Comparison of ENCODE assay signal across 27 mouse cellular contexts in genomic region chr9:103246526-103247168, GRCm38 (mm10). TPM values are rescaled to one million over a fixed set of nuclear protein-coding genes. Genes with fewer than 3 reads are reported as not detected.
DNase-seq lines count a peak whose midpoint lies in the region; ATAC-seq and TF ChIP-seq lines count a peak whose summit lies in the region.
"Had no signal": no experiment of that assay in that cellular context is flagged by ENCODE, and none has a peak within 500 bp of the region (broad histone marks: within the 10 kb centered on the region; RNA-seq: fewer than 3 reads in every experiment).

No protein-coding gene starts in this region.

- H3K27ac ChIP-seq in lung, postnatal 0 days (ENCODE audit: low read length) = no peak overlapping the region
- no peak overlapping the region for H3K27ac ChIP-seq in liver, embryonic 15.5 days (replicated peaks)
- H3K27ac ChIP-seq: embryonic facial prominence, embryonic 10.5 days; heart, adult 2 months; hindbrain, embryonic 14.5 days; kidney, postnatal 0 days; neural tube, embryonic 12.5 days; stomach, embryonic 15.5 days had no signal

- H3K9ac ChIP-seq in lung, postnatal 0 days (replicated peaks; ENCODE audit: low read depth) = no peak overlapping the region
- no peak overlapping the region for H3K9ac ChIP-seq in liver, embryonic 15.5 days
- H3K9ac ChIP-seq: hindbrain, embryonic 14.5 days; neural tube, embryonic 12.5 days; stomach, embryonic 15.5 days had no signal

- no peak for DNase-seq in lung, postnatal 0 days (ENCODE audit: low spot score)
- no peak for DNase-seq in lung, postnatal 25 days (ENCODE audit: low spot score)
- DNase-seq in c-Kit-positive CD71-positive TER-119-positive erythroid progenitor cells, embryonic 14.5 days (ENCODE audit: low spot score) = peak; percentile 41
- no peak for DNase-seq in cerebellum, adult 18-20 months
- DNase-seq in thymus, postnatal 0 days (ENCODE audit: low spot score) = no peak
- DNase-seq in right cerebral cortex, postnatal 10 days (ENCODE audit: low spot score in 2 of 2) = no peak
- DNase-seq: adrenal gland, postnatal 25 days; cerebellum, adult 8-10 months; gastrocnemius, postnatal 25 days; heart, adult 2 months; heart, postnatal 36 days; kidney, adult 11 months; layer of hippocampus, postnatal 36 days; lung, adult 18-20 months; lung, postnatal 36 days; right cerebral cortex, adult 18-20 months; thymus, adult 2 months had no signal

- WGBS in lung, postnatal 0 days = 80% methylated on average over 8 of the region's 8 CpGs
- WGBS in liver, embryonic 15.5 days (ENCODE audit: insufficient replicate concordance) = 36% methylated on average over 8 of the region's 8 CpGs

- no peaks in the 10 kb centered on the region for H3K27me3 ChIP-seq in lung, postnatal 0 days (replicated peaks; ENCODE audit: insufficient read depth, low read length)
- no peaks in the 10 kb centered on the region for H3K27me3 ChIP-seq in liver, embryonic 15.5 days
- H3K27me3 ChIP-seq: neural tube, embryonic 12.5 days; stomach, embryonic 15.5 days had no signal

- ATAC-seq in lung, postnatal 0 days = no peak
- ATAC-seq in liver, embryonic 15.5 days (ENCODE audit: insufficient read depth) = peak; percentile 62
- ATAC-seq: forebrain, embryonic 14.5 days had no signal

- H3K4me3 ChIP-seq in lung, postnatal 0 days (ENCODE audit: low read depth, low read length) = no peak overlapping the region
- H3K4me3 ChIP-seq in liver, embryonic 15.5 days (replicated peaks) = no peak overlapping the region
- H3K4me3 ChIP-seq: embryonic facial prominence, embryonic 10.5 days; heart, adult 2 months; neural tube, embryonic 12.5 days; stomach, embryonic 15.5 days had no signal

- TF ChIP-seq EP300 in lung, postnatal 0 days (IDR thresholded peaks at IDR 0.05) = no peak

- TF ChIP-seq CTCF in lung, postnatal 0 days (IDR thresholded peaks at IDR 0.05) = peak; percentile 38

- no peaks in the 10 kb centered on the region for H3K4me1 ChIP-seq in lung, postnatal 0 days (ENCODE audit: insufficient read depth, low read depth, low read length)
- H3K4me1 ChIP-seq in liver, embryonic 15.5 days (replicated peaks) = peaks cover 18% of the 10 kb centered on the region
- H3K4me1 ChIP-seq: embryonic facial prominence, embryonic 10.5 days; neural tube, embryonic 12.5 days; stomach, embryonic 15.5 days had no signal

- H3K4me2 ChIP-seq in lung, postnatal 0 days (replicated peaks; ENCODE audit: low read depth, low read length) = no peak overlapping the region
- peak overlapping the region; percentile 8; the same call in 1 of the 2 replicates for H3K4me2 ChIP-seq in liver, embryonic 15.5 days
- H3K4me2 ChIP-seq: hindbrain, embryonic 14.5 days; midbrain, embryonic 11.5 days; neural tube, embryonic 12.5 days; stomach, embryonic 15.5 days had no signal

- H3K9me3 ChIP-seq in lung, postnatal 0 days (ENCODE audit: low read length) = no peaks in the 10 kb centered on the region
- no peaks in the 10 kb centered on the region for H3K9me3 ChIP-seq in liver, embryonic 15.5 days (replicated peaks)
- H3K9me3 ChIP-seq: embryonic facial prominence, embryonic 10.5 days; G1E; neural tube, embryonic 12.5 days; stomach, embryonic 15.5 days had no signal

- no peaks in the 10 kb centered on the region for H3K36me3 ChIP-seq in lung, postnatal 0 days (ENCODE audit: insufficient read depth, low read length)
- peaks cover 19% of the 10 kb centered on the region for H3K36me3 ChIP-seq in liver, embryonic 15.5 days (replicated peaks)
- H3K36me3 ChIP-seq: embryonic facial prominence, embryonic 10.5 days; neural tube, embryonic 12.5 days; stomach, embryonic 15.5 days had no signal

RNA-seq across cellular contexts. Expression of gene Trf, which starts 16.4 kb away (rescaled TPM):
- polyA plus RNA-seq in lung, postnatal 0 days (2015; fragmentation: Nextera tagmentation; extraction: Ambion mirVana) = 523 and 670 TPM in 2 replicates
- polyA plus RNA-seq in liver, embryonic 15.5 days (2015; fragmentation: Nextera tagmentation; extraction: Ambion mirVana) = 10,865 and 16,074 TPM in 2 replicates
- 42.7 and 46.7 TPM in 2 replicates for polyA plus RNA-seq in thymus, postnatal 0 days (2015; fragmentation: Nextera tagmentation; extraction: Ambion mirVana)

RNA-seq across cellular contexts. Expression of gene Gm20425, which starts 16.5 kb away (rescaled TPM):
- 7.3 and 10.7 TPM in 2 replicates for polyA plus RNA-seq in lung, postnatal 0 days (2015; fragmentation: Nextera tagmentation; extraction: Ambion mirVana)
- polyA plus RNA-seq in liver, embryonic 15.5 days (2015; fragmentation: Nextera tagmentation; extraction: Ambion mirVana) = 0.24 and 2.3 TPM in 2 replicates
- polyA plus RNA-seq in thymus, postnatal 0 days (2015; fragmentation: Nextera tagmentation; extraction: Ambion mirVana) = 3.7 and 4.1 TPM in 2 replicates
- polyA plus RNA-seq: G1E; heart, adult 2 months; heart, embryonic 14.5 days; thymus, adult 2 months had no signal

RNA-seq across cellular contexts. Expression of gene Srprb, which starts 44.7 kb away (rescaled TPM):
- 39.4 and 40.5 TPM in 2 replicates for polyA plus RNA-seq in lung, postnatal 0 days (2015; fragmentation: Nextera tagmentation; extraction: Ambion mirVana)
- 18.9 and 22.5 TPM in 2 replicates for polyA plus RNA-seq in liver, embryonic 15.5 days (2015; fragmentation: Nextera tagmentation; extraction: Ambion mirVana)
- polyA plus RNA-seq in thymus, postnatal 0 days (2015; fragmentation: Nextera tagmentation; extraction: Ambion mirVana) = 26.9 and 27.0 TPM in 2 replicates

RNA-seq across cellular contexts. Expression of gene 1300017J02Rik, which starts 58.2 kb away (rescaled TPM):
- 1.4 and 2.0 TPM in 2 replicates for polyA plus RNA-seq in lung, postnatal 0 days (2015; fragmentation: Nextera tagmentation; extraction: Ambion mirVana)
- 74.2 and 96.0 TPM in 2 replicates for polyA plus RNA-seq in liver, embryonic 15.5 days (2015; fragmentation: Nextera tagmentation; extraction: Ambion mirVana)
- 1.5 and 2.9 TPM in 2 replicates for polyA plus RNA-seq in thymus, postnatal 0 days (2015; fragmentation: Nextera tagmentation; extraction: Ambion mirVana)
- polyA plus RNA-seq: heart, adult 2 months had no signal

RNA-seq across cellular contexts. Expression of gene Topbp1, which starts 58.4 kb away (rescaled TPM):
- polyA plus RNA-seq in lung, postnatal 0 days (2015; fragmentation: Nextera tagmentation; extraction: Ambion mirVana) = 14.9 and 15.7 TPM in 2 replicates
- 35.1 and 38.2 TPM in 2 replicates for polyA plus RNA-seq in liver, embryonic 15.5 days (2015; fragmentation: Nextera tagmentation; extraction: Ambion mirVana)
- polyA plus RNA-seq in thymus, postnatal 0 days (2015; fragmentation: Nextera tagmentation; extraction: Ambion mirVana) = 65.6 and 72.7 TPM in 2 replicates

Comparison
In these comparisons a context has a peak if more than half of its experiments do, and no peak if none do; other contexts are left out.
1. RNA of gene Trf, which starts 16.4 kb away (polyA plus RNA-seq): 10,865 to 16,074 TPM in liver, embryonic 15.5 days; 523 to 670 TPM in lung, postnatal 0 days and 42.7 to 46.7 TPM in thymus, postnatal 0 days; every median in the first group is over 10 times any median in the second.